Mouse (Mus musculus) CH12.LX (cell line): ENCODE results near the gene Iqschfp.

Experiments
- BHLHE40 ChIP-seq: IDR thresholded peaks from 2 replicates; pipeline ENCODE4 v1.6.1; 2011; ENCODE audit warnings: mild to moderate bottlenecking, low read depth, low read length, improper control_type of control experiment
- MYC ChIP-seq: IDR thresholded peaks from 2 replicates; pipeline ENCODE4 v1.6.1; 2011; ENCODE audit warnings: low read depth, mild to moderate bottlenecking, improper control_type of control experiment, low read length
- POLR2A ChIP-seq: IDR thresholded peaks from 2 replicates; pipeline ENCODE4 v1.6.1; 2011; ENCODE audit warnings: low read depth, mild to moderate bottlenecking, improper control_type of control experiment, low read length

GRCm38 (mm10) chr3:68514120-68514497 is 622.1 kb downstream of the Iqschfp start:
- TF ChIP-seq POLR2A = no peak
- no peak for TF ChIP-seq BHLHE40
- no peak for TF ChIP-seq MYC
